In genomic region chr16:28880756-28881155, GRCm38 (mm10) we compare ENCODE assay signal across 8 mouse cellular contexts. TPM values are rescaled to one million over a fixed set of nuclear protein-coding genes. Genes with fewer than 3 reads are reported as not detected.
A peak's percentile ranks its signal among the peaks of the same experiment; 100 is the strongest.
DNase-seq lines count a peak whose midpoint lies in the region; ATAC-seq and TF ChIP-seq lines count a peak whose summit lies in the region.

No protein-coding gene starts in this region.

- H3K9ac ChIP-seq in lung, postnatal 0 days (replicated peaks; ENCODE audit: low read depth), result no peak overlapping the region
- H3K9ac ChIP-seq in hindbrain, embryonic 15.5 days, result no peak overlapping the region
- no peak overlapping the region for H3K9ac ChIP-seq in liver, embryonic 12.5 days

- ATAC-seq in lung, postnatal 0 days, result 0 out of 2 replicates have a peak, but pooled peaks have one; percentile 3
- peak; percentile 50; the same call in 1 of the 2 replicates for ATAC-seq in hindbrain, embryonic 15.5 days (ENCODE audit: low FRiP score, low read depth)
- ATAC-seq in liver, embryonic 12.5 days, result no peak

- H3K36me3 ChIP-seq in lung, postnatal 0 days (ENCODE audit: insufficient read depth, low read length), result no peaks in the 10 kb centered on the region
- H3K36me3 ChIP-seq in hindbrain, embryonic 15.5 days, result no peaks in the 10 kb centered on the region
- no peaks in the 10 kb centered on the region for H3K36me3 ChIP-seq in liver, embryonic 12.5 days

- H3K9me3 ChIP-seq in lung, postnatal 0 days (ENCODE audit: low read length), result no peaks in the 10 kb centered on the region
- H3K9me3 ChIP-seq in hindbrain, embryonic 15.5 days, result no peaks in the 10 kb centered on the region
- no peaks in the 10 kb centered on the region for H3K9me3 ChIP-seq in liver, embryonic 12.5 days (replicated peaks)

- no peak overlapping the region for H3K4me3 ChIP-seq in lung, postnatal 0 days (ENCODE audit: low read depth, low read length)
- H3K4me3 ChIP-seq in hindbrain, embryonic 15.5 days, result no peak overlapping the region
- H3K4me3 ChIP-seq in liver, embryonic 12.5 days, result no peak overlapping the region

- no peak for TF ChIP-seq CTCF in lung, postnatal 0 days (IDR thresholded peaks at IDR 0.05)

- peaks cover 10% of the 10 kb centered on the region; the same call in 1 of the 2 replicates for H3K4me1 ChIP-seq in lung, postnatal 0 days (ENCODE audit: insufficient read depth, low read depth, low read length)
- peaks cover 54% of the 10 kb centered on the region for H3K4me1 ChIP-seq in hindbrain, embryonic 15.5 days (replicated peaks)
- peaks cover 33% of the 10 kb centered on the region; the same call in 1 of the 2 replicates for H3K4me1 ChIP-seq in liver, embryonic 12.5 days

- TF ChIP-seq EP300 in lung, postnatal 0 days (IDR thresholded peaks at IDR 0.05), result peak; percentile 9; the same call in 1 of the 2 replicates

- WGBS in lung, postnatal 0 days, result 8% methylated on average over 8 of the region's 8 CpGs
- 16% methylated on average over 8 of the region's 8 CpGs for WGBS in hindbrain, embryonic 15.5 days
- 46% methylated on average over 8 of the region's 8 CpGs for WGBS in liver, embryonic 12.5 days (ENCODE audit: insufficient replicate concordance)

- H3K27ac ChIP-seq in lung, postnatal 0 days (ENCODE audit: low read length), result no peak overlapping the region
- no peak overlapping the region for H3K27ac ChIP-seq in hindbrain, embryonic 15.5 days (replicated peaks)
- no peak overlapping the region for H3K27ac ChIP-seq in liver, embryonic 12.5 days

- 0 out of 2 replicates have a peak overlapping the region, but pooled peaks have one; percentile 18 for H3K4me2 ChIP-seq in lung, postnatal 0 days (replicated peaks; ENCODE audit: low read depth, low read length)
- peak overlapping the region; percentile 15; the same call in 1 of the 2 replicates for H3K4me2 ChIP-seq in hindbrain, embryonic 15.5 days
- 0 out of 2 replicates have a peak overlapping the region, but pooled peaks have one; percentile 6 for H3K4me2 ChIP-seq in liver, embryonic 12.5 days

- DNase-seq in lung, postnatal 0 days (ENCODE audit: low spot score), result no peak
- DNase-seq in lung, postnatal 36 days, result no peak
- peak; percentile 63 for DNase-seq in yolk sac, embryonic 10.5 days (ENCODE audit: low spot score)
- no peak for DNase-seq in layer of hippocampus, adult 9-10 months (ENCODE audit: low spot score)
- no peak for DNase-seq in layer of hippocampus, postnatal 36 days
- DNase-seq in lung, postnatal 25 days (ENCODE audit: low spot score), result no peak

- H3K27me3 ChIP-seq in lung, postnatal 0 days (replicated peaks; ENCODE audit: insufficient read depth, low read length), result no peaks in the 10 kb centered on the region
- no peaks in the 10 kb centered on the region for H3K27me3 ChIP-seq in hindbrain, embryonic 15.5 days
- H3K27me3 ChIP-seq in liver, embryonic 12.5 days (replicated peaks), result no peaks in the 10 kb centered on the region

RNA-seq across cellular contexts. Expression of gene Mb21d2, which starts 48.7 kb away (rescaled TPM):
- 3.8 and 5.0 TPM in 2 replicates for polyA plus RNA-seq in lung, postnatal 0 days (2015; fragmentation: Nextera tagmentation; extraction: Ambion mirVana)
- 21.6 and 22.5 TPM in 2 replicates for polyA plus RNA-seq in hindbrain, embryonic 15.5 days (2015; fragmentation: Nextera tagmentation; extraction: Ambion mirVana)
- 2.5 and 3.1 TPM in 2 replicates for polyA plus RNA-seq in liver, embryonic 12.5 days (2016; fragmentation: Nextera tagmentation; extraction: Ambion mirVana)
- 10 to 100 TPM; 24.4 to 25.1 TPM for total RNA-seq in layer of hippocampus, postnatal 36 days (2021)
